Mouse (Mus musculus): Measurements from ENCODE around the gene Abca1. TPM values are rescaled to one million over a fixed set of nuclear protein-coding genes. Genes with fewer than 3 reads are reported as not detected.

Abca1 gene
- polyA plus RNA-seq, 1 experiment: 2.6 TPM

- no peak overlapping the region for H3K27ac ChIP-seq (ENCODE audit: insufficient read depth, low read length)
- H3K36me3 ChIP-seq (ENCODE audit: control insufficient read depth, insufficient read depth, low read length, poor library complexity, severe bottlenecking): no peaks in the 10 kb centered on the region
- H3K27me3 ChIP-seq (ENCODE audit: control insufficient read depth, insufficient read depth, low read length, poor library complexity, severe bottlenecking): peaks cover 3% of the 10 kb centered on the region; the same call in 1 of the 2 replicates
- no peak for TF ChIP-seq POLR2A (IDR thresholded peaks at IDR 0.05; ENCODE audit: insufficient read depth, low read length)
- TF ChIP-seq CTCF (IDR thresholded peaks at IDR 0.05; ENCODE audit: low read depth, low read length): no peak
- TF ChIP-seq EP300 (IDR thresholded peaks at IDR 0.05; ENCODE audit: insufficient read depth, low read depth, low read length): no peak
- H3K4me1 ChIP-seq (ENCODE audit: control insufficient read depth, insufficient read depth, low read length): no peaks in the 10 kb centered on the region
- H3K9ac ChIP-seq (ENCODE audit: low read depth, poor library complexity, severe bottlenecking): no peak overlapping the region
- H3K9me3 ChIP-seq (replicated peaks; ENCODE audit: control insufficient read depth, insufficient read depth, low read length, poor library complexity, severe bottlenecking): no peaks in the 10 kb centered on the region
- H3K4me3 ChIP-seq (ENCODE audit: low read depth, low read length): no peak overlapping the region
Observed at GRCm38 (mm10) chr4:53081851-53082250, 77.8 kb downstream of the Abca1 start.

GRCm38 (mm10) chr4:53080290-53080689, 79.4 kb downstream of the Abca1 start:
- Histone ChIP-seq H3K36me3 (ENCODE audit: control insufficient read depth, insufficient read depth, low read length, poor library complexity, severe bottlenecking) (no peaks in the 10 kb centered on the region), H3K9me3 (replicated peaks; ENCODE audit: control insufficient read depth, insufficient read depth, low read length, poor library complexity, severe bottlenecking) (no peaks in the 10 kb centered on the region), H3K4me3 (ENCODE audit: low read depth, low read length) (no peak overlapping the region), H3K27ac (ENCODE audit: insufficient read depth, low read length) (no peak overlapping the region), H3K27me3 (ENCODE audit: control insufficient read depth, insufficient read depth, low read length, poor library complexity, severe bottlenecking) (peaks cover 3% of the 10 kb centered on the region; the same call in 1 of the 2 replicates), H3K9ac (ENCODE audit: low read depth, poor library complexity, severe bottlenecking) (no peak overlapping the region), H3K4me1 (ENCODE audit: control insufficient read depth, insufficient read depth, low read length) (no peaks in the 10 kb centered on the region)
- TF ChIP-seq CTCF (IDR thresholded peaks at IDR 0.05; ENCODE audit: low read depth, low read length) (no peak), POLR2A (IDR thresholded peaks at IDR 0.05; ENCODE audit: insufficient read depth, low read length) (no peak), EP300 (IDR thresholded peaks at IDR 0.05; ENCODE audit: insufficient read depth, low read depth, low read length) (no peak)

GRCm38 (mm10) chr4:53078793-53079310, 80.8 kb downstream of the Abca1 start:
- H3K27ac ChIP-seq (ENCODE audit: insufficient read depth, low read length): no peak overlapping the region
- no peaks in the 10 kb centered on the region for H3K36me3 ChIP-seq (ENCODE audit: control insufficient read depth, insufficient read depth, low read length, poor library complexity, severe bottlenecking)
- H3K27me3 ChIP-seq (ENCODE audit: control insufficient read depth, insufficient read depth, low read length, poor library complexity, severe bottlenecking): peaks cover 3% of the 10 kb centered on the region; the same call in 1 of the 2 replicates
- no peaks in the 10 kb centered on the region for H3K9me3 ChIP-seq (replicated peaks; ENCODE audit: control insufficient read depth, insufficient read depth, low read length, poor library complexity, severe bottlenecking)
- no peak overlapping the region for H3K9ac ChIP-seq (ENCODE audit: low read depth, poor library complexity, severe bottlenecking)
- no peak overlapping the region for H3K4me3 ChIP-seq (ENCODE audit: low read depth, low read length)
- no peaks in the 10 kb centered on the region for H3K4me1 ChIP-seq (ENCODE audit: control insufficient read depth, insufficient read depth, low read length)
- TF ChIP-seq POLR2A (IDR thresholded peaks at IDR 0.05; ENCODE audit: insufficient read depth, low read length): no peak
- no peak for TF ChIP-seq EP300 (IDR thresholded peaks at IDR 0.05; ENCODE audit: insufficient read depth, low read depth, low read length)
- no peak for TF ChIP-seq CTCF (IDR thresholded peaks at IDR 0.05; ENCODE audit: low read depth, low read length)

- Histone ChIP-seq H3K27ac (ENCODE audit: insufficient read depth, low read length) (no peak overlapping the region), H3K4me3 (ENCODE audit: low read depth, low read length) (no peak overlapping the region), H3K27me3 (ENCODE audit: control insufficient read depth, insufficient read depth, low read length, poor library complexity, severe bottlenecking) (peaks cover 3% of the 10 kb centered on the region; the same call in 1 of the 2 replicates), H3K36me3 (ENCODE audit: control insufficient read depth, insufficient read depth, low read length, poor library complexity, severe bottlenecking) (no peaks in the 10 kb centered on the region), H3K9me3 (replicated peaks; ENCODE audit: control insufficient read depth, insufficient read depth, low read length, poor library complexity, severe bottlenecking) (no peaks in the 10 kb centered on the region), H3K9ac (ENCODE audit: low read depth, poor library complexity, severe bottlenecking) (no peak overlapping the region), H3K4me1 (ENCODE audit: control insufficient read depth, insufficient read depth, low read length) (no peaks in the 10 kb centered on the region)
- TF ChIP-seq EP300 (IDR thresholded peaks at IDR 0.05; ENCODE audit: insufficient read depth, low read depth, low read length) (no peak), CTCF (IDR thresholded peaks at IDR 0.05; ENCODE audit: low read depth, low read length) (no peak), POLR2A (IDR thresholded peaks at IDR 0.05; ENCODE audit: insufficient read depth, low read length) (no peak)
Observed at GRCm38 (mm10) chr4:53076788-53077350, 82.8 kb downstream of the Abca1 start.

- Histone ChIP-seq H3K27ac (ENCODE audit: insufficient read depth, low read length) (no peak overlapping the region), H3K4me3 (ENCODE audit: low read depth, low read length) (no peak overlapping the region), H3K27me3 (ENCODE audit: control insufficient read depth, insufficient read depth, low read length, poor library complexity, severe bottlenecking) (0 out of 2 replicates have a peak, but pooled peaks cover 1% of the 10 kb centered on the region), H3K4me1 (ENCODE audit: control insufficient read depth, insufficient read depth, low read length) (no peaks in the 10 kb centered on the region), H3K36me3 (ENCODE audit: control insufficient read depth, insufficient read depth, low read length, poor library complexity, severe bottlenecking) (no peaks in the 10 kb centered on the region), H3K9me3 (replicated peaks; ENCODE audit: control insufficient read depth, insufficient read depth, low read length, poor library complexity, severe bottlenecking) (no peaks in the 10 kb centered on the region), H3K9ac (ENCODE audit: low read depth, poor library complexity, severe bottlenecking) (no peak overlapping the region)
- TF ChIP-seq EP300 (IDR thresholded peaks at IDR 0.05; ENCODE audit: insufficient read depth, low read depth, low read length): no peak
- no peak for TF ChIP-seq POLR2A (IDR thresholded peaks at IDR 0.05; ENCODE audit: insufficient read depth, low read length)
- TF ChIP-seq CTCF (IDR thresholded peaks at IDR 0.05; ENCODE audit: low read depth, low read length): no peak
Observed at GRCm38 (mm10) chr4:53073025-53073424, 86.7 kb downstream of the Abca1 start.

- H3K9ac ChIP-seq (ENCODE audit: low read depth, poor library complexity, severe bottlenecking): no peak overlapping the region
- H3K36me3 ChIP-seq (ENCODE audit: control insufficient read depth, insufficient read depth, low read length, poor library complexity, severe bottlenecking): no peaks in the 10 kb centered on the region
- H3K9me3 ChIP-seq (replicated peaks; ENCODE audit: control insufficient read depth, insufficient read depth, low read length, poor library complexity, severe bottlenecking): peaks cover 10% of the 10 kb centered on the region
- H3K27ac ChIP-seq (ENCODE audit: insufficient read depth, low read length): no peak overlapping the region
- no peaks in the 10 kb centered on the region for H3K4me1 ChIP-seq (ENCODE audit: control insufficient read depth, insufficient read depth, low read length)
- no peak overlapping the region for H3K4me3 ChIP-seq (ENCODE audit: low read depth, low read length)
- no peak for TF ChIP-seq POLR2A (IDR thresholded peaks at IDR 0.05; ENCODE audit: insufficient read depth, low read length)
- TF ChIP-seq CTCF (IDR thresholded peaks at IDR 0.05; ENCODE audit: low read depth, low read length): no peak
- H3K27me3 ChIP-seq (ENCODE audit: control insufficient read depth, insufficient read depth, low read length, poor library complexity, severe bottlenecking): no peaks in the 10 kb centered on the region; the same call in 1 of the 2 replicates
Observed at GRCm38 (mm10) chr4:53062301-53063008, 97.2 kb downstream of the Abca1 start.
